Mouse (Mus musculus): ENCODE data around the gene Pacrg. TPM values are rescaled to one million over a fixed set of nuclear protein-coding genes. Genes with fewer than 3 reads are reported as not detected.

Pacrg gene
- total and polyA plus RNA-seq, 2 experiments from 2014 or later, result 6.2 to 20.7 TPM

DNA sequence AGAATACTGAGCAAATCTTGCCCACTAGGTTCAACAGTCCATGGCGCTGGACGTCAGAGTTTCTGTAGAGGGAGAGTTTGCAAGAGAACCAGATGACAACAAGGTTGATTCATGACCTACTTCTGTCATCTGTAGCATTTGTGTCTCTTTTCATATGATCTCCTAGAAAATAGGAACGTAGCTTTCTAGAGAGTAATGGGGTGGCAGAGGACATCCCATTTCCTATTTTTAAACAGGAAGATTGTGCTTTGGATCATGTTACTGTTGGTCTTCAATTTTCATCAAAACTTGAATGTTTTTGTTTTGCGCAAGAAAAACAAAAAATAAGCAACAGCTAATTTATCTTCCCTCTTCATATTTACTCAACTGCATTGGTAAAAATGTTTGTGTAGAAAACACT lies 379.2 kb downstream of the Pacrg start:
- Histone ChIP-seq H3K4me2 (ENCODE audit: low read depth) (no peak overlapping the region), H3K27ac (ENCODE audit: low read depth, low read length) (no peak overlapping the region), H3K4me3 (ENCODE audit: low read depth, low read length) (no peak overlapping the region), H3K27me3 (ENCODE audit: insufficient read depth, low read length) (no peaks in the 10 kb centered on the region), H3K9ac (no peak overlapping the region), H3K4me1 (ENCODE audit: insufficient read depth) (no peaks in the 10 kb centered on the region), H3K36me3 (ENCODE audit: insufficient read depth) (no peaks in the 10 kb centered on the region), H3K9me3 (ENCODE audit: low read length) (no peaks in the 10 kb centered on the region)
- DNase-seq, result no peak
- TF ChIP-seq CTCF (IDR thresholded peaks at IDR 0.05; ENCODE audit: low read depth), result no peak
- 94% methylated on average over 4 of the region's 4 CpGs for WGBS
- no peak for ATAC-seq

DNA sequence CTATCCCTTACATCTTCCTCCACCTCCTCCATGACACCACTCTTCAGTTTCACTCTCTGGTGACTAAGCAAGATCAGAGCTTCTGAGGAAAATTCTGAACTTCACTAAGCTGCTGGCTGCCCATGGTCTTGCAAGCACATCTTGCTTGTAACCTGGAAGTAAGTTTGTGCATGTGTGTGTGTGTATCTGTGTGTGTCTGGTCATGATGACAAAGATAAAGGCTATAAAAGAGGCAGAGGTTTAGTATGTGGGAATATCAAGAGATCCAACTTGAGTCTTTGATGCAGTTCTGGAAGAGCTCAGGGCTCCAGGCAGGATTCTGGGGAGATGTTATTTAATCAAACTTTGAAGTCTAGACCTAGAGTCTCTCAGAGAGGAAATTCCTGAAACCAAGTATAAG lies 381.4 kb downstream of the Pacrg start:
- ATAC-seq (no peak), DNase-seq (no peak)

DNA sequence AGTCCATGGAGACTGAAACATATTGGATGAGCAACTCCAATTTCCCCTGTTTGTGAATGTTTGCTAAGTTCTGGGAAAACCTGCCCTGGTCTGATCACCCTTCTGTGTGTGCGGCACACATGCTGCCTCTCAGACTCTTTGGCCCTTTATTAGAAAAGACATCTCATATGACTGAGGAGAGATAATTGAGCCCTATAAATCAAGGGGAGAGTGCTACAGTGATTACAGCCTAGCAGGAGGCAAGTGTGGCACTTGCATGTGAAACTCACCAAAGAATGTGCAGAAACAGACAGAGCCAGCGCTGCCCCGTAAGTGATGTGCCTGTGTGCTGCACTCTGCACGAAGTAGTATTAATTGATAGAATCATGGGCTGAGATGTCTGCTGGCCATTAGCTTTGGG lies 383.7 kb downstream of the Pacrg start:
- Histone ChIP-seq H3K27me3 (ENCODE audit: insufficient read depth, low read length) (no peaks in the 10 kb centered on the region), H3K9ac (no peak overlapping the region), H3K4me3 (ENCODE audit: low read depth, low read length) (no peak overlapping the region), H3K4me2 (ENCODE audit: low read depth) (no peak overlapping the region), H3K4me1 (ENCODE audit: insufficient read depth) (no peaks in the 10 kb centered on the region), H3K36me3 (ENCODE audit: insufficient read depth) (no peaks in the 10 kb centered on the region), H3K9me3 (ENCODE audit: low read length) (no peaks in the 10 kb centered on the region), H3K27ac (ENCODE audit: low read depth, low read length) (no peak overlapping the region)
- TF ChIP-seq CTCF (IDR thresholded peaks at IDR 0.05; ENCODE audit: low read depth), result no peak
- WGBS, result 89% methylated on average over 4 of the region's 4 CpGs
- DNase-seq, result no peak
- no peak for ATAC-seq

More for the DNA sequence above, 381.4 kb downstream of the Pacrg start:
- Histone ChIP-seq H3K4me3 (ENCODE audit: low read depth, low read length) (no peak overlapping the region), H3K4me2 (ENCODE audit: low read depth) (no peak overlapping the region), H3K36me3 (ENCODE audit: insufficient read depth) (no peaks in the 10 kb centered on the region), H3K9me3 (ENCODE audit: low read length) (no peaks in the 10 kb centered on the region), H3K4me1 (ENCODE audit: insufficient read depth) (no peaks in the 10 kb centered on the region), H3K9ac (no peak overlapping the region), H3K27ac (ENCODE audit: low read depth, low read length) (no peak overlapping the region), H3K27me3 (ENCODE audit: insufficient read depth, low read length) (no peaks in the 10 kb centered on the region)
- TF ChIP-seq CTCF (IDR thresholded peaks at IDR 0.05; ENCODE audit: low read depth), result no peak

DNA sequence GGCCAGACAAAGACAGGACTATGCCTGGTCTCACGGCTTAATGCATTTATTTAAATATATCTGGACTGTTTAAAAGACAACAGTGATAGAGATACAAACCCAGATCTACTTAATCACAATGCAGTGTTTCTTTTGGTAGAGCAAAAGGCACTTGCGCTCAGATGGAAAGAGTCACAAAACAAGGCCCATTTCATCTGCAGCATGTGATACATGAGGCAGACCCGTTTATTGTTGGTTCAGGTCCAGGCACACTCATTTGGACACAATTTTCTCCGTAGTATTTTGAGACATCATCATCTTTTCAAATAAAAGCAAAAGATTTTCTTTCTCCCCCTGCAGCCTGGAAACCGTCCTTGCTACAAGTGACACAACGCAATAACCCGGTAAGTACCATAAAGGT lies 384.1 kb downstream of the Pacrg start:
- 76% methylated on average over 7 of the region's 7 CpGs for WGBS
- DNase-seq (no peak), ATAC-seq (no peak)
- Histone ChIP-seq H3K9me3 (ENCODE audit: low read length) (no peaks in the 10 kb centered on the region), H3K36me3 (ENCODE audit: insufficient read depth) (no peaks in the 10 kb centered on the region), H3K4me1 (ENCODE audit: insufficient read depth) (peaks cover 3% of the 10 kb centered on the region; the same call in 1 of the 2 replicates), H3K27me3 (ENCODE audit: insufficient read depth, low read length) (no peaks in the 10 kb centered on the region), H3K27ac (ENCODE audit: low read depth, low read length) (no peak overlapping the region), H3K4me2 (ENCODE audit: low read depth) (no peak overlapping the region), H3K4me3 (ENCODE audit: low read depth, low read length) (no peak overlapping the region), H3K9ac (no peak overlapping the region)
- no peak for TF ChIP-seq CTCF (IDR thresholded peaks at IDR 0.05; ENCODE audit: low read depth)

DNA sequence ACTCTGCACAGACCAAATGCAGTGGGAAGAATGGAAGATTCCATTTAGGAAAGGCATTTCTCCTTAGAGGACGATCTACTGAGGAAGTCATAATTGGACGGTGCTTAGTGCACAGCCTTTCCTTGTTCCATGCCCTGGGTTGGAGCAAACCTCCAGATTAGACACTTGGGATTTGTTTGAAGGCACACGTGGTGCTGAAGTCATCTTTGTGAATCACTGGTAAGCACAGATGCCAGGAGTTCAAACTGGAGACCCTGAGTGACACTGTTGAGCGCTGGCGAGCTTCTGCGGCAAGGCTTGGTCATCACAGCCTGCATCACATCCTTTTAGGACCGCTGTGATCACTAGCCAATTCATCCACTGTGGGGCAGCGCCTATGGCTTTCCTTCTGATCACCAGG lies 385.7 kb downstream of the Pacrg start:
- TF ChIP-seq CTCF (IDR thresholded peaks at IDR 0.05; ENCODE audit: low read depth), result no peak

DNA sequence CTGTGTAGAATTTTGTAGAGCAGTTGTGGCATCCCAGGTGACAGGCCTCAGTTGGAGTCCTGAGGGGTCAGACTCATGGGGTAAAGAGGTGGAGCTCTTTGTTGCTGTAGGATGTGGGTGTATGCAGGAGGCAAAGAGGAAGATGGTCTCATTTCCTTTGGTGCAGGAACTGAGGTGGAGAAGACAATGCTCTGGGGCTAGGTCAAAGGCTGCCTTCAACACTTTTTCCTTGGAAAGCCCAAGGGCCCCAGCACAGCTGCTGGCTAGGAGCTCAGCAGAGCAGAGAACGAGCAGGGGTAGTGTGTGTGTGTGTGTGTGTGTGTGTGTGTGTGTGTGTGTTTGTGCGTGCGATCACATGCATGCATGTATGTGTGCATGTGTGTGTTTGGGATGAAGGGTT lies 387.3 kb downstream of the Pacrg start:
- WGBS, result 97% methylated on average over 3 of the region's 3 CpGs
- Histone ChIP-seq H3K4me3 (ENCODE audit: low read depth, low read length) (no peak overlapping the region), H3K27me3 (ENCODE audit: insufficient read depth, low read length) (no peaks in the 10 kb centered on the region), H3K4me1 (ENCODE audit: insufficient read depth) (peaks cover 3% of the 10 kb centered on the region), H3K27ac (ENCODE audit: low read depth, low read length) (no peak overlapping the region), H3K9me3 (ENCODE audit: low read length) (no peaks in the 10 kb centered on the region), H3K4me2 (ENCODE audit: low read depth) (no peak overlapping the region), H3K36me3 (ENCODE audit: insufficient read depth) (no peaks in the 10 kb centered on the region), H3K9ac (no peak overlapping the region)
- TF ChIP-seq CTCF (IDR thresholded peaks at IDR 0.05; ENCODE audit: low read depth), result no peak
- ATAC-seq, result no peak
- no peak for DNase-seq

More for the DNA sequence above, 385.7 kb downstream of the Pacrg start:
- Histone ChIP-seq H3K4me1 (ENCODE audit: insufficient read depth) (peaks cover 3% of the 10 kb centered on the region; the same call in 1 of the 2 replicates), H3K9me3 (ENCODE audit: low read length) (no peaks in the 10 kb centered on the region), H3K9ac (no peak overlapping the region), H3K4me2 (ENCODE audit: low read depth) (no peak overlapping the region), H3K27me3 (ENCODE audit: insufficient read depth, low read length) (no peaks in the 10 kb centered on the region), H3K4me3 (ENCODE audit: low read depth, low read length) (no peak overlapping the region), H3K27ac (ENCODE audit: low read depth, low read length) (no peak overlapping the region), H3K36me3 (ENCODE audit: insufficient read depth) (no peaks in the 10 kb centered on the region)
- ATAC-seq (no peak), DNase-seq (no peak)
- WGBS, result 93% methylated on average over 8 of the region's 8 CpGs

DNA sequence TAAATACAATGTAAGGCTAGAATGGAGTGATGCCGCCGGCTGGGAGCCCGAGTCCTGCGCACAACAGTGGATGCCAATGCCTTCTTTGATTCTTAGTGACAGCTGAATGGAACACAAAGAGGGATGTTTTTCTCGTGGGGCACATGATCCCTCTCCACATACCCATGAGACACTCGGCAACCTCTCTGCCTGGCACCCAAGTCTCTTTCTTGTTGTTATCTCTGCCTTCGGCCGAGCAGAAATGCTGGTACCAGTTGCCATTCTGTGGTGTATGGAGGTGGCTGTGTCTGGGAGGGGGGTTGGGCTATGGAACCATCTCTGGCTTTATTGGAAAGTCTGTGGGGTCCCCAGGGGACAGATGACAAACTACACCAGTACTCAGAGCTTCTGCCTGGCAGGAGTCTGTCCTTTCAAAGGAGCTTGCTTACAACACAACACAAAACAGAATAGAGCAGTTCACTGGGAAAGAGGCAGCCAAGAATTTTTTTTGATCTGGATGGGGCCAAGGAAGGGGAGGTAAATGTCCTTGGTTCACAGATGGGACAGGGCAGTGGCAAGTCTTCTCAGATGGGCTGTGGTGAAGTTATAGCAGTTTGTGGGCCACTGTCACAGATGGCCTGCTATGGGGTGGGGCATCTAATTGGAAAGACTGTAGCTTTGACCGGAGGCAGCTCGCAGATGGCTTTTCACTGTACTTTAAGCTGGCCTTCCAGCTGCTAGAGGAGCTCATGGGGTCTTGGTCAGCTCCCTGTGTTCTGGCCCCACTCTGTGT lies 388.6 kb downstream of the Pacrg start:
- DNase-seq (peak; percentile 28), ATAC-seq (peak; percentile 64)
- WGBS, result 26% methylated on average over 10 of the region's 10 CpGs
- no peaks in the 10 kb centered on the region for H3K9me3 ChIP-seq (ENCODE audit: low read length)
- peaks cover 3% of the 10 kb centered on the region for H3K4me1 ChIP-seq (ENCODE audit: insufficient read depth)
- H3K36me3 ChIP-seq (ENCODE audit: insufficient read depth), result no peaks in the 10 kb centered on the region
- H3K9ac ChIP-seq, result no peak overlapping the region
- H3K4me2 ChIP-seq (ENCODE audit: low read depth), result no peak overlapping the region
- no peaks in the 10 kb centered on the region for H3K27me3 ChIP-seq (ENCODE audit: insufficient read depth, low read length)
- H3K4me3 ChIP-seq (ENCODE audit: low read depth, low read length), result no peak overlapping the region
- TF ChIP-seq CTCF (IDR thresholded peaks at IDR 0.05; ENCODE audit: low read depth), result no peak
- H3K27ac ChIP-seq (ENCODE audit: low read depth, low read length), result no peak overlapping the region

Data from forebrain, postnatal 0 days (tissue).